Mouse (Mus musculus) brain, embryonic 14.5 days (tissue): ENCODE results near the gene Adam11.

Source experiments
- CTCF ChIP-seq: fragments of 200-500 bp; IDR thresholded peaks from 2 replicates; pipeline ENCODE4 v1.5.1; 2012; ENCODE audit warnings: inconsistent platforms, mild to moderate bottlenecking, moderate library complexity, borderline replicate concordance; ENCODE audit not compliant: insufficient read depth, insufficient read length; ENCODE audit errors: extremely low read depth
- POLR2A ChIP-seq: fragments of 200-500 bp; IDR thresholded peaks from 2 replicates; pipeline ENCODE4 v1.6.1; 2012; ENCODE audit warnings: mild to moderate bottlenecking, inconsistent platforms, borderline replicate concordance; ENCODE audit not compliant: poor library complexity, insufficient read depth, insufficient read length, severe bottlenecking; ENCODE audit errors: extremely low read depth

- TF ChIP-seq CTCF (no peak), POLR2A (no peak)
These were observed 32.9 kb downstream of the Adam11 start for GRCm38 (mm10) chr11:102794157-102794556.
